Mouse (Mus musculus): ENCODE measurements at regions not wholly inside any gene's neighbourhood (a gene's known extent, or its start where the extent isn't known, plus 50 kb on each side); places are given as distances from the start of the nearest gene placed in this dataset.
"Not testable (repeated sequence)": the region's sequence is repeated elsewhere in the genome, so short reads cannot be mapped to it uniquely, and the experiment has no call there.

DNA sequence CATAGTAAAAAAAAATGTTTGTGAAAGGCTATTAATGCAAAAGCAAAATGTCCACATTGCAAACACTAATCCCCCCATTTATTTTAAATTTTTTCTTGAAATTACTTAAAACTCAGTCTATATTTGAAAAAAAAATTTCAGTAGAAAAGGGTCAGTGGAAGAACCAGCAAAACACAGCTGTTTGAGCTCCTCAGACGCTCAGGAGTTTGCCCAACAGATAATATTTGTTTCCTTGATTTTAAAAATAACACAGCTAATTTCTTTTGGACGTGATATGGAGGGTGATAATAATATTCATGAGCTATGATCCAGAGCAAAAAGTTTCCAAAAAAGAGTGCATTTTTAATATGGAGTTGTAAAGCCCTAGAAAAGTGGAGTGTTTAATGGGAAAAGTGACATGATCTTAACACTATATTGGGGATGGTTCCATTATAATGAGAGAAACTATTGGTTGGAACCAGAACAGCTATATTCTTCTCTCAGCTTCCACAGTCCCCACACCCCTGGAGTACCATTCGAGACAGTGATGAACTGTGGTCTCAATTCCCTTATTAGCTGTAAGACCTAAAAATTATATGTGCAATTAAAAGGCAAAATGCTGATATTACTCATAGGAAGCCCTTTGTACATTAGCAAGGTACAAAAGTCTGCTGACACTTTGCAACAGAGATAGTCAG lies 209.0 kb upstream of the Rnf219 start:
- Histone ChIP-seq H3K36me3 (no peaks in the 10 kb centered on the region), H3K4me2 (no peak overlapping the region), H3K27ac (no peak overlapping the region), H3K9ac (no peak overlapping the region), H3K27me3 (replicated peaks) (no peaks in the 10 kb centered on the region), H3K9me3 (replicated peaks) (no peaks in the 10 kb centered on the region), H3K4me1 (no peaks in the 10 kb centered on the region), H3K4me3 (no peak overlapping the region)
- ATAC-seq = no peak
- WGBS (ENCODE audit: insufficient replicate concordance) = 39% methylated on average over 3 of the region's 3 CpGs

DNA sequence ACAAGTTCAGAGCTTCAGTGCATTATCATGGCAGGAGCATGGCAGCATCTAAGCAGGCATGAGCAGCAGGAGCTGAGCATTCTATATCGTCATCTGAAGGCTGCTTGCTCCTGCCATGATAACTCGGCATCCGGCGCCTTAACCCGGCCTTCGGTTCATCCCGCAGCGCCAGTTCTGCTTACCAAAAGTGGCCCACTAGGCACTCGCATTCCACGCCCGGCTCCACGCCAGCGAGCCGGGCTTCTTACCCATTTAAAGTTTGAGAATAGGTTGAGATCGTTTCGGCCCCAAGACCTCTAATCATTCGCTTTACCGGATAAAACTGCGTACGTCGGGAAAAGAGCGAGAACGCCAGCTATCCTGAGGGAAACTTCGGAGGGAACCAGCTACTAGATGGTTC lies 193.2 kb upstream of the Rnf219 start:
- not testable (repeated sequence) for H3K9me3 ChIP-seq (replicated peaks); H3K27ac ChIP-seq; H3K4me2 ChIP-seq; H3K36me3 ChIP-seq; H3K9ac ChIP-seq; H3K4me3 ChIP-seq; ATAC-seq; H3K4me1 ChIP-seq; H3K27me3 ChIP-seq (replicated peaks)
- 87% methylated on average over 22 of the region's 24 CpGs for WGBS (ENCODE audit: insufficient replicate concordance)

DNA sequence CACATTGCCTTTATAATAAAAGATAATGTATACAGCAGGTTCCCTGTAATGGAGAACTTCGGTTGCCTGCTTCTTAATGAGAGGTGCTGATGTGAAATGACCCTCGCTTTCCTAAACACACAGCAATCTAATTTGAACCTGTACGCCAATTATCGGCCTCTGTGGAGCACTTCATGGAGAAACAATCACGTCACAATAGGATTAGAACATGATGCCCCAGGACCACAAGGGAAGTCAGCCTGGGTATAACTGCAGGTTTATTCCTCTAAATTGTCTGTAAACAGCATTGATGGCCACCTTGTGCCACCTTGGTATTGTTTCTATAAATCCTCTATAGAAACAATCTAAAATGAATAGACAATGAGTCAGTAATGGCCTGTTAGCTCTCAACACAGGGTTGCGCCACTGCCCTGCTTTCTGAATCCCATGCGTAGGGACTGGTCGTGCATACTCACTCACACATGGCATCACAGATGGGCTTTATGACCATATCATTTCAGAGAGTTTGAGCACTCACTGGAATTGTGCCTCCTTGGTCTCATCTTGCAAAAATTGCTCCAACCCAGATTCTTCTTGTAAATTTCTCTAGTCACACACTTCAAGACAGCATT lies 179.9 kb upstream of the Rnf219 start:
- ATAC-seq = no peak
- Histone ChIP-seq H3K4me1 (no peaks in the 10 kb centered on the region), H3K4me3 (no peak overlapping the region), H3K36me3 (no peaks in the 10 kb centered on the region), H3K27me3 (replicated peaks) (no peaks in the 10 kb centered on the region), H3K27ac (no peak overlapping the region), H3K9me3 (replicated peaks) (no peaks in the 10 kb centered on the region), H3K9ac (no peak overlapping the region), H3K4me2 (no peak overlapping the region)
- 74% methylated on average over 8 of the region's 8 CpGs for WGBS (ENCODE audit: insufficient replicate concordance)

DNA sequence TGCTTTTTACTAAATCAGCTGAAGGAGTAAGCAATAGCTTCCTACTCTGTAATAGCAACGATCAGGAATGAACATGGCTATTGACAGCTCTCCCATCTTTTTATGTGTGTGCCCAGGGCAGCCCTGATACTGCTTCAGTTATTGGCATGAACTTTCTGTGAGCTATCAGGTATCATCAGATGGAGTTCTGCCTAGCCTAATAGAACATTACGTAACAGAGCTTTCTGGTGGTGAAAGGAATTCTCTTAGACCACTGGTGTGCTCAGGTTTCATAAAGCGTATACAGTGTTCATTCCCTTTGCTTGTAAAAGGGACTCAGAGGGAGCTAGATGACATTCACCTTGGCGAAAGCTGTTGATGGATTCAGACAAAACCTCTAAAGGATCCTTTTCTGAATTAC lies 176.5 kb upstream of the Rnf219 start:
- ATAC-seq = no peak
- 72% methylated on average over 4 of the region's 4 CpGs for WGBS (ENCODE audit: insufficient replicate concordance)
- H3K4me3 ChIP-seq = no peak overlapping the region
- no peaks in the 10 kb centered on the region for H3K27me3 ChIP-seq (replicated peaks)
- no peak overlapping the region for H3K27ac ChIP-seq
- no peak overlapping the region for H3K4me2 ChIP-seq
- no peaks in the 10 kb centered on the region for H3K9me3 ChIP-seq (replicated peaks)
- no peaks in the 10 kb centered on the region for H3K4me1 ChIP-seq
- no peaks in the 10 kb centered on the region for H3K36me3 ChIP-seq
- no peak overlapping the region for H3K9ac ChIP-seq

DNA sequence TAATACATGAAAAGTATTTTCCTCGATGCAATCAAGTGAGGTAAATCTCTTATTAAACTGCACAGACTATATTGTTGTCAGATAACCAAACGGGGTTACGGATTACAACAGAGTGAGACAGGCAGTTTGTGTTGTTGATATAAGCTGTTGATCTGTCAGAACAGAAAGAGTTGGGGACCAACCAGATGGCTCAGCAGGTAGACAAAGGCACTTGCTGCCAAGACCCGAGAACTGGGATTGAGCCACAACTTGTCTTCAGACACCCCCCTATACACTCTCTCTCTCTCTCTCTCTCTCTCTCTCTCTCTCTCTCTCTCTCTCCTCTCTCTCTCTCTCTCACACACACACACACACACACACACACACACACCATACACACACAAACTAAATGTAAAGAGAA lies 172.7 kb upstream of the Rnf219 start:
- ATAC-seq = no peak
- Histone ChIP-seq H3K27me3 (replicated peaks) (no peaks in the 10 kb centered on the region), H3K9me3 (replicated peaks) (no peaks in the 10 kb centered on the region), H3K4me2 (no peak overlapping the region), H3K4me1 (no peaks in the 10 kb centered on the region), H3K27ac (no peak overlapping the region), H3K9ac (no peak overlapping the region), H3K36me3 (no peaks in the 10 kb centered on the region), H3K4me3 (no peak overlapping the region)
- WGBS (ENCODE audit: insufficient replicate concordance) = 80% methylated on average over 4 of the region's 4 CpGs

DNA sequence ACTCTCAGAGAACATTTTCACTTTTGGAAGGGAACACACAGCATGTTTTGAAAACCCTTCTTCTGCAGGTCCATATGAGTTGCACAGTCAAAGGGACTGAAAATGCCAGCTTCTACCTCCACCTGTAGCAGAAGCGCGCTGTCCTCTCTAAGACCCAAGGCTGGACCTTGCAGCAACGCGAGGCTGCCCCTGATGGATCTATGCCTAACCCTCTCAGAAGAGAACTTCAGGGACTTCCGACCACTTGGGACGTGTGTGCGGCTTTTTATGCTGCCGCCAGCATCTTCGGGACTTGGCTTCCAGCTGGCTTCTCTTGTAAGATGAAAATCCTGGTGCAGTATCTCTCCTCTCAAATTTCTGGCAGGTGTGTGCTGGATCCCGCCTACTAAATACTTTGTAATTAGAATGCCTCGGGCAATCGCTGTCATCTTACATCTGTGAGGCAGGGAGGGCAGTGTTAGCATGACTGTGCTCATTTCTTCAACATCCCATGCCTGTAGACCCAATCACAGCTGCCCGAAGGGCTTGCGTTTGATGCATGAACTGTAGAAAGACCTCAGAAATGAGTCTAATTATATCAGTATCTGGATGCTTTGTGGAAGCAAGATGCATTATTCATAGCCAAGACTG lies 171.8 kb upstream of the Rnf219 start:
- Histone ChIP-seq H3K27ac (no peak overlapping the region), H3K4me2 (no peak overlapping the region), H3K36me3 (no peaks in the 10 kb centered on the region), H3K27me3 (replicated peaks) (no peaks in the 10 kb centered on the region), H3K4me3 (no peak overlapping the region), H3K9me3 (replicated peaks) (no peaks in the 10 kb centered on the region), H3K9ac (no peak overlapping the region), H3K4me1 (no peaks in the 10 kb centered on the region)
- ATAC-seq = no peak
- 66% methylated on average over 14 of the region's 14 CpGs for WGBS (ENCODE audit: insufficient replicate concordance)

DNA sequence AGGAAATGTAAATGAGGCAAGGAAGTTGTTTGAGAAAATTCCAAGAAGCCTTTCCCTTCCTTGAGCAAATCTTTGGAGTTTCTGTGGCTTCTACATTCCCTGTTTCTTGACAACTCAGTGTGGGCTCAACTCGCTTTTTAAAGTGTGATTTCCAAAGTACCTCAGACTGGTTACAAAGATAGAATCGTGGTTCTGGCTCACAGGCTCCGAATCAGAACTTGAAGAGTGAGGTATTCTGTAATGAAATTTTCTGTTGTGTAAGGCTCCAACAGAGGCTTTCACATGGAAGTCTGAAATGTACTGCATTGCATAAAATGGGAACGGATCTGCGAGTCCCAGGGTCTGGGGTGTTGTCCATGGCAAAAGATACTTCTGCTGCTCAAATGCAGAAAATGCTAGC lies 170.2 kb upstream of the Rnf219 start:
- Histone ChIP-seq H3K4me3 (no peak overlapping the region), H3K9me3 (replicated peaks) (no peaks in the 10 kb centered on the region), H3K27me3 (replicated peaks) (no peaks in the 10 kb centered on the region), H3K27ac (no peak overlapping the region), H3K4me2 (no peak overlapping the region), H3K36me3 (no peaks in the 10 kb centered on the region), H3K4me1 (no peaks in the 10 kb centered on the region), H3K9ac (no peak overlapping the region)
- 72% methylated on average over 5 of the region's 5 CpGs for WGBS (ENCODE audit: insufficient replicate concordance)
- no peak for ATAC-seq

- no peak for ATAC-seq
- H3K4me2 ChIP-seq = no peak overlapping the region
- no peaks in the 10 kb centered on the region for H3K36me3 ChIP-seq
- no peak overlapping the region for H3K4me3 ChIP-seq
- no peak overlapping the region for H3K9ac ChIP-seq
- WGBS (ENCODE audit: insufficient replicate concordance) = 76% methylated on average over 3 of the region's 3 CpGs
- no peaks in the 10 kb centered on the region for H3K4me1 ChIP-seq
- H3K27me3 ChIP-seq (replicated peaks) = no peaks in the 10 kb centered on the region
- no peak overlapping the region for H3K27ac ChIP-seq
- no peaks in the 10 kb centered on the region for H3K9me3 ChIP-seq (replicated peaks)
These were observed 166.0 kb upstream of the Rnf219 start for GRCm38 (mm10) chr14:104688440-104688839.

- WGBS (ENCODE audit: insufficient replicate concordance) = 36% methylated on average over 7 of the region's 7 CpGs
- no peak overlapping the region for H3K9ac ChIP-seq
- H3K27me3 ChIP-seq (replicated peaks) = no peaks in the 10 kb centered on the region
- no peaks in the 10 kb centered on the region for H3K4me1 ChIP-seq
- H3K4me3 ChIP-seq = no peak overlapping the region
- no peak overlapping the region for H3K27ac ChIP-seq
- no peak for ATAC-seq
- H3K4me2 ChIP-seq = no peak overlapping the region
- H3K9me3 ChIP-seq (replicated peaks) = no peaks in the 10 kb centered on the region
- H3K36me3 ChIP-seq = no peaks in the 10 kb centered on the region
These were observed 154.4 kb upstream of the Rnf219 start for GRCm38 (mm10) chr14:104676810-104677209.

DNA sequence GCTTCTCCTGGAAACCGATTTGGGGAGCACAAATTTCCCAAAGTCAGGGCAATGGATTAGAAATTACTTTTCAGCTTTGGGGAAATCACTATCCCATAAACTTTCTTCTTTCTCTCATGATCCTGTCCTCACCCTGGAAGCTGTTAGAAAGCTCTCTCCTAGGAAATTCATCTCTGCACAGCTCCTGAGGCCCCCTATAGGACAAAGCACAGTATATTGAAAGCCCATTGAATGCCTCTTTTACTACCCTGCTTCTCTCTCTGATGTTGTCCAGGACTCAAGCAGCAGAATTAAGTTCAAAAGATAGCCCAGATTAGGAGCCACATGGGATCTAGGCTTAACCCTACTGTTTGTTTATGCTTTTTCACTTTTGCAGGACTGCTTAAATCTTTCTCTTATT lies 139.3 kb upstream of the Rnf219 start:
- ATAC-seq = no peak
- Histone ChIP-seq H3K27me3 (replicated peaks) (no peaks in the 10 kb centered on the region), H3K4me3 (no peak overlapping the region), H3K9ac (no peak overlapping the region), H3K36me3 (no peaks in the 10 kb centered on the region), H3K4me2 (no peak overlapping the region), H3K27ac (no peak overlapping the region), H3K9me3 (replicated peaks) (no peaks in the 10 kb centered on the region), H3K4me1 (no peaks in the 10 kb centered on the region)
- WGBS (ENCODE audit: insufficient replicate concordance) = 38% methylated on average over 1 of the region's 1 CpGs

GRCm38 (mm10) chr14:104658751-104659150 lies 136.3 kb upstream of the Rnf219 start:
- Histone ChIP-seq H3K36me3 (no peaks in the 10 kb centered on the region), H3K4me2 (no peak overlapping the region), H3K27ac (no peak overlapping the region), H3K4me1 (no peaks in the 10 kb centered on the region), H3K27me3 (replicated peaks) (no peaks in the 10 kb centered on the region), H3K9ac (no peak overlapping the region), H3K4me3 (no peak overlapping the region), H3K9me3 (replicated peaks) (no peaks in the 10 kb centered on the region)
- WGBS (ENCODE audit: insufficient replicate concordance) = 70% methylated on average over 1 of the region's 1 CpGs
- no peak for ATAC-seq

DNA sequence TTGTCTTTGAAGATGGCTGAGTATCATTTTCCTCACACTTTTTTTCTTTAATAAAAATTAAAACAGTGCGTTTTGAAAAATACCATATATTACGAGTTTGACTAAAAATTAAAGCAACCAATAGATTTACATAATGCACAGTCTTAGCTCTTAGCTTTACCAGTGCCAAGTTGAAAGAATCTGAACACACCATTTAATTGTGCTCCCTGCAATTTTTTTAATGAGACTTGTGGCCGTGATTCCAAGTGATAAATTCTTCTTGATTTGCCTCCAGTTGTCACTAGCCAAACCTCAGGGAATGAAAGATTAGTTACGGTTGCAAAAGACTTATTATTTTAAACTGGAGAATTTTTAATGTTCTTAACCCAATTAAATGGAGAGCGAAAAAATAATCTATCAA lies 127.5 kb upstream of the Rnf219 start:
- Histone ChIP-seq H3K4me2 (no peak overlapping the region), H3K9me3 (replicated peaks) (no peaks in the 10 kb centered on the region), H3K4me1 (no peaks in the 10 kb centered on the region), H3K9ac (no peak overlapping the region), H3K4me3 (no peak overlapping the region), H3K27me3 (replicated peaks) (no peaks in the 10 kb centered on the region), H3K36me3 (no peaks in the 10 kb centered on the region), H3K27ac (no peak overlapping the region)
- WGBS (ENCODE audit: insufficient replicate concordance) = 69% methylated on average over 5 of the region's 5 CpGs
- no peak for ATAC-seq

All from liver, embryonic 12.5 days (tissue).